Mouse (Mus musculus) adrenal gland, postnatal 4 days (tissue): ENCODE results near the gene Edc4. TPM values are rescaled to one million over a fixed set of nuclear protein-coding genes. Genes with fewer than 3 reads are reported as not detected.

Experiments used
- DNase-seq, 2 experiments: peaks; one replicate each; pipeline ENCODE4 v3.0.0; 2021 to 2022; ENCODE audit warnings: low spot score in 2 of 2, mixed read lengths in 2 of 2
- total RNA-seq, 2 experiments: library from RNA; stranded (reverse); gene quantifications; 2 replicates each; pipeline ENCODE4 v1.2.3; 2021

Gene Edc4
- total RNA-seq, 2 experiments from 2014 or later: 50.3 to 51.3 TPM

DNA sequence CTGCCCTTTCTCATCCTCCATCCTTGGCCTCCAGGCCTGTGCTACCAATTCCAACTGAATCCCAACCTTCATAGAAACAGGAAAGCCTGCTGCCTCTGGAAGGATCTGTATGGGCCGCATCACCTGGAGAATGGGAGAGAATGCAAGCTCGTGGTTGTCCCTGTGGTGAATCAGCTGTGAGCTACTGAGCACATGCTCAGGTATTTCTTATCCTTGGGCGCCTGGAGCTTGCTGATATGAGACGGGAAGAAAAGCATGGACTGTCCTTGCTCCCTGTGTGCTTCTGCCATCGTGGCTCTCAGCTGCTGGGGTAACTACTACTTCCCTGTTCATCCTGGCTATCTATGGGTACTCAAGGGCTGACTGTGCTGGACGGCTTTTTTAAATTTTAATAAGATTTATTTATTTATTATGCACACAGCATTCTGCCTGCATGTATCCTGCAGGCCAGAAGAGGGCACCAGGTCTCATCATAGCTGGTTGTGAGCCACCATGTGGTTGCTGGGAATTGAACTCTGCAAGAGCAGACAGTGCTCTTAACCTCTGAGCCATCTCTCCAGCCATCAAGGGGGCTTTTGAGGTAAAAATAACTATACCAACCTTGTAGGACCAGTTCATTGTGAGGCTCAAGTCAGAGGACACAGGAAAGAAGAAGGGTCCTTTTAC is 14.2 kb upstream of the Edc4 start:
- DNase-seq: no peak

DNA sequence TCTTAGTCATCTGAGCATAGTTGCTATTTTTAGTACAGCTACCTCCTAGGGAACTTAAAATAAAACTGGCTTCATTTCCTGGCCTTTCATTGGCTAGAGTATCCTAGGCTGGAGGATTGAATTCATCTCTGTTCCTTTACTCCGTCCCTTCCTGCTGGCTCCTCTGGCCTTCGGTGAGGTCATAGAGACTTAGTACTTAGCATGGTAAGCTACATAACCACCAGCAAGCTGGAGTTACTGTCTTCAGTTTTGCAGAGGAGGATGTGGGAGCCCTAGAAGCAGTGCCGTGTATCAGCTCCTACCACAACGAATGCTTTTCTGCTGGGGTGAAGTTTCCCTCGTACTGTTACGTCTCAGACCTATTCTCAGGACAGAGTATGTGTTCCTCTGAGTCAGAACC is 6.4 kb upstream of the Edc4 start:
- DNase-seq: no peak

DNA sequence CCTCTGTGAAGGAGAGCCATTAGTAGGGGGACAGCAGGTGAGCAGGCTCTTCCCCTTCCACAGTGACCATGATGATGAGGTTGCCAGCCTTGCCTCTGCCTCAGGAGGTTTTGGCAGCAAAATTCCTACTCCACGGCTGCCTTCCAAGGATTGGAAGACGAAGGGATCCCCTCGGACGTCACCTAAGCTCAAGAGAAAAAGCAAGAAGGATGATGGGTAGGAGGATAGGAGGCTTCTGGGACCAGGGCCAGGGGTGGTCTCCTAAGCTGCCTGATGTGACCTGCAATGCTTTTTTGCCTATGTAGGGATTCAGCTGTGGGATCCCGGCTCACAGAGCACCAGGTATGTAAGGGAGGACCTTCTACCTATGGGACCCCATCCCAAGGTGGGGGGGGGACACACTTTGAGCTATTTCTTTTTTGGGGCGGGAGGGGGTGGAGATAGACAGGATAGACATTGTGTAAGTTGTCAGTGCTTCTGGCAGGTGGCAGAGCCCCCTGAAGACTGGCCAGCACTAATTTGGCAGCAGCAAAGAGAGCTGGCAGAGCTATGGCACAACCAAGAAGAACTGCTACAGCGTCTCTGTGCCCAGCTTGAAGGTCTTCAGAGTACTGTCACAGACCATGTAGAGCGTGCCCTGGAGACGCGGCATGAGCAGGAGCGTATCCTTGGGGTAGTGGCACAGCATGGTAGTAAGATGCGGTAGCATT is 9.2 kb downstream of the Edc4 start:
- no peak for DNase-seq

DNA sequence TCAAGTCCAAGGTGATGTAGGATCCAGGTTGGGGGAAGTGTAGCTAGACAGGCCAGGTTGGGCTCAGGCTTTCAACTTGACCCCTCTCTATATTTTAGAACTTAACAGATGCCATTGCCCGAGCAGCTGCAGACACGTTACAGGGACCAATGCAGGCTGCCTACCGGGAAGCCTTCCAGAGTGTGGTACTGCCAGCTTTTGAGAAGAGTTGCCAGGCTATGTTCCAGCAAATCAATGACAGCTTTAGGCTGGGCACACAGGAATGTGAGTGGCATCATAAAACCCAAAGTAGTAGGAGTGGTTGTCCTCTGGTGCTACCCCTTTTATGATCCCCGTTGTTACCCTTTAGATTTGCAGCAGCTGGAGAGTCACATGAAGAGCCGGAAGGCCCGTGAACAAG is 10.2 kb downstream of the Edc4 start:
- DNase-seq: no peak

DNA sequence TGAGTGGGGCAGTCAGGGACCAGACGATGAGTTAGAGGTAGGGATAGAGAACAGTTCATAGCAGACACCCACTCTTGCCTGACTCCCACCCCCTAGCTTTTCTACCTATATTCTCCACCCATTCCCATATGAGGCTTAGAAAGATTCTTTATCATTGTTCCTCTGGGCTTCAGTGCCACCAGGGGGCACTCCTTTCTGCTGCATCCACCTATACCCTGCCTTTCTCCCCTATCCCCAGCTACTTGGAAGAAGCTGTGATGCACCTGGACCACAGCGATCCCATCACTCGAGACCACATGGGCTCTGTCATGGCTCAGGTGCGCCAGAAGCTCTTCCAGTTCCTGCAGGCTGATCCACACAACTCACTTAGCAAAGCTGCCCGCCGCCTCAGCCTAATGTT is 11.8 kb downstream of the Edc4 start:
- no peak for DNase-seq

DNA sequence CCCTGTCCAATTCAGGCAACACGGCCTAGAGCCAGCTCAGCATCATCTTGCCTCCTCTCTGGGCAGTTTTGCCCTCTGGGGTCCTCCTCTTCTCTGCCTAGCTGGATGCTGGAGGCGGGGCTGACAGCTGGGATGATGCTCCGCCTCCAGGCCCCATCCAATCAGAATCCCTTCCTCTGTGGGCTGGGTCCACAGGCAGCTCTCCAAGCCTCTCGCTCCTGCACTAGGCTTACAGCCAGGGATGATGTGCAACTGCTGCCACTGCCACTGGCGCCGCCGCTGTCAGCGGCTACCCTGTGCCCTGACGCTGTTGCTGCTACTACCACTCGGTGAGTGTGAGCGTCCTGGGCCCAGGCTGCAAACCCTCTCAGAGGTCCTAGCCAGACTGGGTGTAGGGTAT is 12.7 kb downstream of the Edc4 start, which contains the start of gene Nrn1l:
Gene Nrn1l, plus strand, starts transcription at position 229 of the 400 bp plus-strand sequence.
- DNase-seq: peak; percentile 22 to 53

DNA sequence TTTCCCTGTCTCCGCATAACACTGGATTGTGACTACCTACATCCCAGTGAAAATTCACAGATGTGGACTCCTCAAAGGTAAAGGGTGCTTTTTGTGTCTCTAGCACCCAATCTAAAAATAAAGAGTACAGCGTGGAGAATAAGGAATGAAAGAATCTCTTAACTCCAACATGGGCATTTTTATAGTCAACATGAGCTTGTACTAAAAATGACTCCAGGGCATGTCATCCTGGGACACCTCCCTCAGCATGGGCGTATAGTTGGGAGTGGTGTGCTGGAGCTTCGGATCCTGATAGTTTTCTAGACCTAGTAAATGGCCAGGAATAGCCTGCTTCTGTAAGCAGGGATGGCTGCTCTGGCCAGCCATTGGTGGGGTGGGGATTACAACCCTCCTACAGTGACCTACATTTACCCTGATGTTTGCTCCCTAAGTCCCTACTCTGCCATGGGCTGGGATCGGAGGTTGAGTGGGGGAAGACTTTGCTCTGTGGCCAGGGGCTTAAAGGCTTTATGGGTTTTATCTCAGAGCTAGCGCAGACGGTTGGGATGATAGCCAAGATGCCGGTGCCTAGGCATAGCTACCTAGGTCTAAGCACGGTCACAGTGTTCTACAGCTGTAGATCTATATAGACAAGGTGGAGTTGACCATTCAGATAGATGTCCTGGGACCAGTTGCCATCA is 17.3 kb downstream of the Edc4 start:
- no peak for DNase-seq

DNA sequence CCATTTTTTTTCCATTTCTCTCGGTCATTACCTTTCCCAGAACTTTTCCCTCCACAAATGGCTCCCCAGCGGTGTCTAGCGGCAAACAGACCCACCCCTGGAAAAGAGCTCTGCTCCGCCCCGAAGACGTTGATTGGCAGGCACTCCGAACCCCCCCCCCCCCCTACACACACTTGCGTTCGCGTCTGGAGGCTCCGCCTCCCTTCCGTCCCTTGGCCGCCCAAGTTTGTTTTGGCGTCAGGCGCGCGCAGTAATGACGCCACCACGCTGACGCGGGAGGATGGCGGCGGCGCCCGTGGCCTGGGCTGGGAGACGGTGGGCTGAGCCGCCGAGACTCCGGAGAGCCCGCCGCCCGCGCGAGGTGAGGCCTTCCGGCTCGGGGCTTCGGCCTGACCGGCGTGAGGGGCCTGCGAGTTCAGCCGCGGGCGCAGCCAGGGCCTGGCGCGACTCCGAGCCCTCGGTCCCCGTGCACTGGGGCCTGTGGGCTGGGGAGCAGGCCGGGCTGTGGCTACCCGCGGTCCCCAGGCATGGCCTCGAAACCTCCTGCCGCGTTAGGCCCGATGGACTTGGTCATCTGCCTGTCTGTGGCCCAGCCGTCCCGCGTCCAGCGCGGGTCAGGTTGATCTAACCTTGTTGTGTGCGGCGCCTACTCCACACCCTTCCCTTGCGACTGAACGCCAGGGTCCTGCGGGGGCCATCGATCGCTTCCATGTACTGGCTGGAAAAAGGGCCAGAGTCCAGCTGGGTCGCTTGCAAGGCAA is 19.7 kb downstream of the Edc4 start, which contains the start of gene Pskh1:
Gene Pskh1, plus strand, starts transcription at position 262 of the 761 bp plus-strand sequence.
- peak; percentile 82 to 86 for DNase-seq

DNA sequence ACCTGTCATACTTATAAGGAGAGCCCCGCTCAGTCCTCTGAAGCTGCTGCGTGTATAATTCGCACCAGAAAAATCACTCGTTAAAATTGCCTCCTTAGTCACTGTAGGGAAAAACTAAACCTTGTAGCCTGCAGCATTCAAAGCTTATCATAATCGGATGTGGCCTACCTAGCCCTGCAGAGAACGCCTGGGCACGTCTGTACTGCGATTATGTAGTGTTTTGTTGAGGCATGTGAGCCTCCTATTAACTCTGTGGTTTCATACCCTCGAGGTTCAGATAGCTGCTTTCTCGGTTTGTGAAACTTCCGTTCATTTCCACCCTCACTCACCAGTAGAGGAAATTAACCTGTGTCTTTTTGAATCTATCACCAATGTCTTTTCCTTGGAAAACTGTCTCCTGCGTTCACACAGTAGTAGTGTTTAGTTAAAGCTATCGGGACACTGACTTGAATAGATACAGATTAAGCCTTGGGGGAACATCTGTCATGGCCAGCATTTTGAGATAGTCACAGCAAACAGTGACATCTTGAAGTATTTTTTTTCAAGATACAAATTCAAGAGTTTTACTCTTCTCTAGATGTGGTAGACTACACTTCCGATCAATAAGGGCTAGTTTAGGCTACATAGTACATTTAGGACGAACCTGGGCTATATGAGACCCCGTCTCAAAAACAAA is 20.4 kb downstream of the Edc4 start:
- DNase-seq: no peak

DNA sequence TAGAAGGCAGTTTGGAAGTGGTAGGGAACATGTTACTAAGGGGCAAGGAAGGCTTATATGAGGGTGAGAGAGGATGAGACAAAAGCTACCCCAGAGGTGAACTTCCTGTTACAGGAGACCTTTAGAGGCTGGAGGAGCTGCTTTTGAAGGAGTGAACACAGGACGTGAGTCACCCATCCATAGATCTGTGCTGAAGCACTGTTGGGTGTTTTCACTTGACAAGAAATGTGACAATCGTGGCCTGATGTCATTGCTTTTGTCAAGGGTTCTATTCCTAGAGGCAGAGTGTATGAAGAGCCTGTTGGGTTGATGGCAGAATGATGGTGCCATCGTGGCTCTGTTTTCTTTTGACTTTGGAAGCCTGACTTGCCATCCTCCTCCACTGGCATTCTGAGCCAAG is 38.7 kb downstream of the Edc4 start:
- DNase-seq: no peak

DNA sequence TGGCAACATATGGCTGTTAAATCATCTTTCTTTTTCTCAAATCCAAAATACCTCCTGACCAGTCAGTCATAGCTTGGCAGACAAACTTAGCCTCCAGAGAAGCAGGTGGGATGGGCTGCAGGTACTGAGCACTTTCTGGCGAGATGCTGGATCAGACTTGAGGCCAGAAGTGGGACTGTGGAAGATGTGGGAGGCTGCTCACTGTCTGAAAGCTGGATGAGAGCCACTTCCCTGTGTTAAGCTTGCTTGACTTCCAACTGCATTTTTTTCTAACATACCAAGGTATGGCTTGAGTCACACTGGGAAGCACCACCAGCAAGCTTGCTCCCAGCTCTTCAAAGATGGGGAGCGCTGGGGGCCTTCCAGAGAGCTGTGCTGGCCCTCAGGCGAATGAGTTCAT is 44.4 kb downstream of the Edc4 start:
- no peak for DNase-seq

DNA sequence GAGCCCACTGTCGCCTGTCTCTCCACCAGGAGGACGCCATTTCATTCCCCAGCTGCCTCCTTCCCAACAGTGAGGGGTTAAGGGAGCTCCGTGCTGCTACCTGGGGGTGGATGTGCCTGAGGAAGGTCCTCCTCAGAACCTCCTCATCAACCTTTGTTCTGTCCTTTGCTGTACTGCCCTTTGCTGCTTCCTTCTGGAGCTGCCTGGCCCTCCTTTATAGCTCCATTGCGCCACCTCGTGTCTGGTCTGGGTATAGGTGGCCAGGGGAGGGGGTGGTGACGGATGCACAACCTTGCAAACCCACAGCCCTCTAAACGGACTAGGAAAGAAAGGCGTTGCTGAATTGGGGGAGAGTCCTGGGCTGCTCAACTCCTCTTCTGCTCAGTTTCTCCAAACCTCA is 49.9 kb downstream of the Edc4 start:
- peak; percentile 76 to 86 for DNase-seq

DNA sequence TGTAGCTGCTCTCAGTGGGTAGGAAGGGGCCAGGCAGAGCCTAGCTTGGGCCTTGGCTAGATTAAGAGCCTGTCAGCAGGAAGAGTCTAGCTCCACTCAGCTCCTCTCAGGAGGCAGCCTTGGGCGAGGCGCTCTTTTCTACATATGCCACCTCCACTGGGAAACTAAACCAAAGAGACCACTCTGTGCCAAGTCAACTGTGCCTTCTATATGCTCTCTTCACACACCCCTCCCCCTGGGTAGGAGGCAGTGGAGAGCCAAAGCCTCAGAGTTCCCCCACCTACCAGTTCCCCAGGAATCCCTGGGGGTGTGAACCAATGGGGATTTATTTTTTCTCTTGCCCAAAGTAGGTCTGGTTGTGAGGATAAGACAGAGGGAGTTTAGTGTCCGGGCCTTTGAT is 50.6 kb downstream of the Edc4 start:
- no peak for DNase-seq

DNA sequence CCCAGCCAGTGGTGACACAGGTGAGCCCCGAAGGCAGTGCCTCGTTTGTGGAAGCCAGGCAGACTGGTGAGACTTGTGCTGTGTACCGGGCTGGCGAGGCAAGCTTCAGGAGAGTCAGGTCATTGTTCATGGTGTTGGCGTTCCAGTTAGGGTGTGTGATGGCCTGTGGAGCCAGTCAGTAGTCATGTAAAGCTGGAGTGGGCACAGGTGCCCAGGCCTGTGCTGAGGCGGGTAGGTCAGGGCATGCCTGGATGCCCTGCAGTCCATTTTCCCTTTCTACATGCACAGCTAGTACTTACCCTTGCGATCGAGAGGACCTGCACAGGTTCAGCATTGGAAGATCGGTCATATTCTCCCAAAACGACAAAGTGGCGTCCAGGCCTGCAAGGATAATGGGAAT is 51.8 kb downstream of the Edc4 start:
- no peak for DNase-seq

DNA sequence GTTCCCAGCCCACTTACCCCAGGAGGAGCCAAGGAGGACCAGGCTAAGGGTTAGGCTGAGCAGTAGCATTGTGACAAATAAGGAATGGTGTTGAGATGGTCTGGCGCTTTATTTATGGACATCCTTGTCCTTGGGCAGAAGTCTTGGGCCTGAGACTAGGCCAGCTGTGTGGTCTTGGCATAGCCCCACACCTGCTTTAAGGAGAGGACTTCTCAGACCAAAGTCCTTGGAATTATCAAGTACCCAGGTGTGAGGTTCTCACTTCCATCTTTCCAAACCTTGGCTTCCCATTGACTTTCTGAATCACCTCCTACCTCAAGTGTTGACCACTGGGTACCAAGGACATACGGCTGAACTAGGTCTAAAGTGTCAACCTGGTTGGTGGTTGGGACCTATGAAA is 53.1 kb downstream of the Edc4 start, which contains the start of gene Ctrl:
Gene Ctrl, minus strand, starts transcription at position 101 of the 400 bp plus-strand sequence.
- DNase-seq: no peak

DNA sequence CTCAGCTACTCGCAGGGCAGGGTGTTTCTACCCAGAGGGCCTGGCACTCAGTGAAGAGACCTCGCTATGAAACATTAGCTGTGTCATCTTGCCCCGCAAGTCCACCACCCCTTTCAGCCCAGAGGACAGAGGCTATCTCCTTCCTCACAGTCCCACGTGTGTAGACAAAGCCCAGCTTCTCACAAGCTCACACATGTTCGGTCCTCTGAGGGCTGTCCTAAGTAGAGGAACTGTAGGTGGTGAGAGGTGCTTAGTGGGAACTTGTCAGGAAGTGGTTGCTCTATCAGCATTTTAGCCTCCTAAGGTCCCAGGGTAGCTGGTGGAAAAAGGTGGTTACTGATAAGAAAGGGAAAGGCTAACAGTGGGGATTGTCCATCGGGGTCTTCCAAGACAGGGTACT is 54.4 kb downstream of the Edc4 start:
- DNase-seq: no peak

DNA sequence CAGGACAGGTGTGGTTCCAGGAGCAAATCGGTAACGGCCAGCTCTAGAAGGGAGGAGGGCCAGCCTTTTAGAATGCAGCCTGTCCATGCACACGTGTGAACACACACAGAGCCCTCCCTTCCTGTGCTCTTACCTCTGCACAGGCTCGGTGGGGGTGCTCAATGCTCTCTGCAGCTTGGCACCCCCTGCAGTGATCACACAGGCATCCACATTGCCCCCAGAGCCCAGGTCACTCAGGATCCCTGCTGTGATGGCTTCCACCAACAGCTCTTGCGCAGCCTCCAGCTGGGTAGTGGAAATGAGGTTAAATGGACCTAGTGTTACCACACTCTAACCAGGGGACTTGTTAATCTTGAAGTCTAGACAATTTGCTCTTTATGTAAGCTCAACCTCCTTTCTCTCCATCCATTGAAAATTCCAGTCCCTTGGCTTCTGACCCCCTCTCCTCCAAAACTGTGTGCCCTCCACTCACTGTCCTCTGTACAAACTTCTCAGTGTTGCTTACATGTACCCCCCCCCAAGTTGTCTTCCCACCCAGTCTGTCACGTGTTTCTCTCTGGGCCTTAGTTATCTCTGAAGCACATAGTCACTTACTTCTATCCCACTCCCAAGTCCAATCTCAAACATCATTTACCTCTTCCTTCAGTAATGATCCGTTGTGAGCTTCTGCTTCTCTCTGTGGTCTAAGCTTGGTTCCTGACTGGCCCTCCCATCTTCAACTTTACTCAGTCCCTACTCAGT is 55.4 kb downstream of the Edc4 start:
- no peak for DNase-seq

DNA sequence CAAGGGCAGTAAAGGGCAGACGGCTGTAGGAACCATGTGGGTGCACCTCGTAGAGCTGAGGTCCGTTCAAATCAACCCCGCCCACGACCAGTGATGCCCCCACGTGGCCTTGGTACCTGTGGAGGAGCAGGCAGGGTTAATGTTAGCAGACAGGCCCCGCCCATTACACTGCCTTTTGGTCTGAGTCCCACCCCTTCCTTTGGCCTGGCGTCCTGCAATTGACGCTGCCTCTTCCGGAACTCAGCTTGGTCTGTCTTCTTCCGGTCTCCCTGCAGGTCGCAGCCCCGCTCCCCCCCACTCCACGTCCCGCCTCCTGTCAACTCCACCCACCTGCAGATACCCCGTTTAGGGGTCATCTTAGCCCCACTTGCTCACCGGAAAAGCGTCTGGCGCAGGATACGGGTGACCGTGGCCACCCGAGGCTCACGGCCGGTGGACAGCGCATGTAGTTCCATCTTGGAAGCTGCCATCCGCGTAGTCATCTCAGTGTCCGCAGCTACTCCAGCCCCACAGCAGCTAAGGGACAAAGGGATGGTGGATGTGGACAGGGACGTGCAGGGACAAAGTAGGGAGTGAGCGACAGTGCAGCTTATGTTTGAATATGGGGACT is 56.3 kb downstream of the Edc4 start:
- DNase-seq: peak; percentile 64 to 74

DNA sequence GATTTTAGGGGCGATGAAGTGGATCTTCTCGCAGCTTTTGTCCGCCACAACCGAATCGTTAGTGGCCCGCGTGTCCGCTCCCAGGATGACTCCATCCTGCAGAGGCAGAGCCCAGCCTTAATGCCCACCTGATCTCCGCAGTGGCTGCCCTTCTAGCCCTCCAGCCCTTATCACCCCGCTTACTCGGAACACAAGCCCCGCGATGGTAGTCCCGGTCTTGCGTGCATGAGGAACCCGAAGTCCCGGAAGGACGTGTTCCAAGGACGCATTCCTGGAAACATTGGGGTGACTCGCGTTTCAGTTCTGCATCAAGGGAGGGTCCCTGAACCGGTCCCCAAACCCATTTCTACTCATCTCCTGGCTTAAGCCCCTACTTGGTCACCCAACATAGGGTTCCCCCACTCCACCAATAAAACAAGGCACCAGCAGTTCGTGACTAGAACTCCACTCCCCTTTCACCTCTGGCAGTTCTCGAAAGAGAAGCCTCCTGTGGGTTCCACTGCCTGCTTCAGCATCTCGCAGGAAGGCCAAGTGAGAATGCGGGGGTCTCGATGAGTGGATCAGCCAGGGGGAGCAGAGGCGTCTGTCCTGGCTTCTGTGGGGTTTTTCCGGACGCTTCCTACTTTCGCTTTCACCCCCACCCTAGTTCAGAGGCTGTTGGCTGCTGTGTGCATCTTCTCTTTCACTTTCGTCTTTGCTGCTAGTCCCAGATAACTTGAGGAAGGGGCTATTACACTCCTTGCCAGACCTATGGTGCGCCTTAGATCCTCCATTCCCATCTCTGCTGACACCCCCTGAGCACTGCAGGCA is 57.0 kb downstream of the Edc4 start:
- DNase-seq: no peak
